22 mouse cellular contexts compared by ENCODE assay signal in genomic region chr7:131992873-131993272, GRCm38 (mm10). TPM values are rescaled to one million over a fixed set of nuclear protein-coding genes. Genes with fewer than 3 reads are reported as not detected.
"Had no signal": no experiment of that assay in that cellular context is flagged by ENCODE, and none has a peak within 500 bp of the region (broad histone marks: within the 10 kb centered on the region; RNA-seq: fewer than 3 reads in every experiment).

No protein-coding gene starts in this region.

- ATAC-seq: lung, postnatal 0 days; midbrain, embryonic 13.5 days; midbrain, embryonic 15.5 days had no signal

- H3K4me1 ChIP-seq: lung, embryonic 15.5 days; megakaryocyte, embryonic 14.5 days; midbrain, embryonic 13.5 days; midbrain, embryonic 15.5 days; neural tube, embryonic 12.5 days; stomach, embryonic 15.5 days had no signal

- H3K27ac ChIP-seq: lung, embryonic 15.5 days; macrophage; midbrain, embryonic 13.5 days; midbrain, embryonic 15.5 days; neural tube, embryonic 12.5 days; stomach, embryonic 15.5 days; stomach, postnatal 0 days had no signal

- H3K36me3 ChIP-seq: lung, embryonic 15.5 days; midbrain, embryonic 13.5 days; neural tube, embryonic 12.5 days; stomach, embryonic 15.5 days had no signal

- DNase-seq: lung, adult 2 months; lung, postnatal 14 days; lung, postnatal 36 days; right cerebral cortex, postnatal 14 days; thymus, adult 2 months; thymus, postnatal 25 days; thymus, postnatal 4 days had no signal

- H3K4me3 ChIP-seq: lung, embryonic 15.5 days; megakaryocyte, embryonic 14.5 days; midbrain, embryonic 13.5 days; midbrain, embryonic 15.5 days; neural tube, embryonic 12.5 days; stomach, embryonic 15.5 days had no signal

- H3K9me3 ChIP-seq: lung, embryonic 15.5 days; midbrain, embryonic 13.5 days; midbrain, embryonic 15.5 days; neural tube, embryonic 12.5 days; stomach, embryonic 15.5 days had no signal

- H3K27me3 ChIP-seq: lung, embryonic 15.5 days; megakaryocyte, embryonic 14.5 days; midbrain, embryonic 13.5 days; midbrain, embryonic 15.5 days; neural tube, embryonic 12.5 days; stomach, embryonic 15.5 days had no signal

- H3K9ac ChIP-seq: lung, embryonic 15.5 days; midbrain, embryonic 13.5 days; midbrain, embryonic 15.5 days; neural tube, embryonic 12.5 days; stomach, embryonic 15.5 days had no signal

- H3K4me2 ChIP-seq: lung, embryonic 15.5 days; midbrain, embryonic 11.5 days; midbrain, embryonic 13.5 days; midbrain, embryonic 15.5 days; neural tube, embryonic 12.5 days; stomach, embryonic 15.5 days had no signal

RNA-seq across cellular contexts. Expression of gene Gpr26, which starts 26.6 kb away (rescaled TPM):
- total RNA-seq: megakaryocyte progenitor cell, adult 5-6 weeks; monocyte, adult 5-6 weeks; neutrophil, adult 5-6 weeks had no signal
- polyA plus RNA-seq: lung, adult 2 months; lung, embryonic 15.5 days; lung, postnatal 0 days; macrophage; spleen, adult 2 months; stomach, embryonic 15.5 days; stomach, postnatal 0 days; testis, adult 2 months had no signal
